Mouse (Mus musculus) forebrain, embryonic 13.5 days (tissue): ENCODE results near the gene Prkg1. TPM values are rescaled to one million over a fixed set of nuclear protein-coding genes. Genes with fewer than 3 reads are reported as not detected.
"Not testable (repeated sequence)": the region's sequence is repeated elsewhere in the genome, so short reads cannot be mapped to it uniquely, and the experiment has no call there.

ENCODE experiments used
- ATAC-seq: fragments of 200-750 bp; cut with Nextera tagmentation; 2 replicates; pipeline ENCODE4 v1.8.0; 2017
- H3K27ac ChIP-seq: fragments of 300-500 bp; sonication (generic); 2 replicates; pipeline ENCODE4 v1.5.1; 2015; ENCODE audit warnings: inconsistent platforms, mild to moderate bottlenecking, moderate library complexity
- H3K27me3 ChIP-seq: fragments of 300-500 bp; sonication (generic); 2 replicates; pipeline ENCODE4 v1.6.1; 2015; ENCODE audit warnings: mild to moderate bottlenecking, inconsistent platforms
- H3K36me3 ChIP-seq: fragments of 300-500 bp; sonication (generic); 2 replicates; pipeline ENCODE4 v1.6.1; 2015; ENCODE audit warnings: mild to moderate bottlenecking, inconsistent platforms; ENCODE audit not compliant: poor library complexity, severe bottlenecking
- H3K4me1 ChIP-seq: fragments of 300-500 bp; sonication (generic); 2 replicates; pipeline ENCODE4 v1.6.1; 2015; ENCODE audit warnings: inconsistent platforms
- H3K4me2 ChIP-seq: fragments of 300-500 bp; sonication (generic); 2 replicates; pipeline ENCODE4 v1.6.1; 2015; ENCODE audit warnings: inconsistent platforms, mild to moderate bottlenecking, moderate library complexity
- H3K4me3 ChIP-seq: fragments of 300-500 bp; sonication (generic); 2 replicates; pipeline ENCODE4 v1.5.1; 2015; ENCODE audit warnings: mild to moderate bottlenecking, inconsistent platforms
- H3K9ac ChIP-seq: fragments of 300-500 bp; sonication (generic); 2 replicates; pipeline ENCODE4 v1.6.1; 2015; ENCODE audit warnings: mild to moderate bottlenecking, inconsistent platforms
- H3K9me3 ChIP-seq: fragments of 300-500 bp; sonication (generic); replicated peaks from 2 replicates; pipeline ENCODE4 v1.6.1; 2016; ENCODE audit warnings: inconsistent platforms
- WGBS: fragments of 180-500 bp; shearing (Covaris S2); methylation state at CpG from one replicate; pipeline ENCODE4 v1.1.7; 2015; 5-methylcytosine and 5-hydroxymethylcytosine counted together
- polyA plus RNA-seq: library from polyadenylated mRNA; unstranded; fragments of >200 nt; fragmentation: Nextera tagmentation; extraction: Ambion mirVana; gene quantifications from 2 replicates; pipeline ENCODE4 v1.2.1, GENCODE M21; 2015

Gene Prkg1
- polyA plus RNA-seq, 1 experiment from 2014 or later, result 1.3 TPM

DNA sequence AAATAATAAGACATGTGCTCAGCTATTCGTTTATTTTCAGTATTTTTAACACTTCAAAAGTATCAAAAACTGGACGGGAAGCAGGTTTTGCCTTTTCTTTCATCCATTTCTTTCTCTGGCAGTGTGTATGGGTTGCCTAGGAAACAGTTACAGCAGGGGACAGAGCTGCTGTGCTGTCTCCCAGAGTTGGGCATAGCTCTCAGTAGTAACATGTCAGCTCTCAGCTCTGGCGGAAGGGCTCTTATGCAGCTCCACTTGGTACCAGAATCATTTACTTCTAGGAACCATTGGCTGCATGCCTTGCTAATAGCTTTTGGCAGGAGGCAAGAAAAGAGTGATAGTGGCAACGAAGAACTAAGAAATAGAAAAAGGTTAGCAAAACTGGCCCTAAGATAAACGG is 381.0 kb downstream of the Prkg1 start:
- H3K36me3 ChIP-seq, result no peaks in the 10 kb centered on the region
- no peaks in the 10 kb centered on the region for H3K27me3 ChIP-seq
- peak; percentile 90 for ATAC-seq
- H3K9ac ChIP-seq, result no peak overlapping the region
- H3K4me1 ChIP-seq, result peaks cover 6% of the 10 kb centered on the region; the same call in 1 of the 2 replicates
- H3K4me2 ChIP-seq, result no peak overlapping the region
- 47% methylated on average over 5 of the region's 5 CpGs for WGBS
- no peak overlapping the region for H3K4me3 ChIP-seq
- no peaks in the 10 kb centered on the region for H3K9me3 ChIP-seq
- H3K27ac ChIP-seq, result no peak overlapping the region

DNA sequence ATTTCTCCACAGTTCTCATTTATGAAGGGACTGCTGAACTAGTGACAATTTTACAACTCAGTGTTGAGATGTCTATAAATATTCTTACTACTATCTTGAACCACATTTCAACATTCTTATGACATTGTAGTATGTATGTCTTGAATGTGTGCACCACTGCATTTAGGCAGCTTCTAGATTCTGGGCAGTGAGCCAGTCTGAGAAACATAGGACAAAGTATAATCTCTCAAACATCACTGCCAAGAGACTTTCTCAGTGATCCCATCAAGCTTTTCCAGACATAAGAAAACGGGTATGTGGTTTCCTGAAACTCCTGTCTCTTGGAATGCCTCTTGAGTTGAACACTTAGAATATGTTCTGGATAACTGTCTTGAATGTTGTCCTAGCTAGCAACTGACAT is 394.7 kb downstream of the Prkg1 start:
- no peaks in the 10 kb centered on the region for H3K9me3 ChIP-seq
- 81% methylated on average over 1 of the region's 1 CpGs for WGBS

DNA sequence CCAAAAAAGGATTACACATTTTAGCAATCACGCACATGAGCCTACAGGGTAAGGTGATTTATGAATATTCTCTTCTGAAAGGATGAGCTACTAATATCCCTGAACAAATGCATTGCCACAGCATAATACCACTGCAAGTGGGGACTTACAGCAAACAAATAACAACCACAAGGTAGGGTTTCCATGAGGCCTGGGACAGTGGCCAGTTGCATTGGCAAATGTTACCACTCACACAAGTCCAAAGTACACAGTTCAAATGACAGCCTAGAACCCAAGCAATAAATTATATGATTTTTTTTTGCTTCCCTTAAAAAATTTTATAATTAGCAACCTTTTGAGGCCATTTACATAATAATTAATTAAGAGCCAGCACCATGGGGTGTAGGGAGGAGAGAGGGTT is 395.7 kb downstream of the Prkg1 start:
- WGBS, result 95% methylated on average over 1 of the region's 1 CpGs
- Histone ChIP-seq H3K4me2 (no peak overlapping the region), H3K27me3 (no peaks in the 10 kb centered on the region), H3K9me3 (no peaks in the 10 kb centered on the region), H3K4me1 (no peaks in the 10 kb centered on the region), H3K9ac (no peak overlapping the region), H3K36me3 (no peaks in the 10 kb centered on the region), H3K4me3 (no peak overlapping the region), H3K27ac (no peak overlapping the region)
- no peak for ATAC-seq

More for the DNA sequence above, 394.7 kb downstream of the Prkg1 start:
- no peaks in the 10 kb centered on the region for H3K27me3 ChIP-seq
- H3K36me3 ChIP-seq, result no peaks in the 10 kb centered on the region
- no peak overlapping the region for H3K9ac ChIP-seq
- H3K27ac ChIP-seq, result no peak overlapping the region
- H3K4me2 ChIP-seq, result no peak overlapping the region
- no peaks in the 10 kb centered on the region for H3K4me1 ChIP-seq
- no peak overlapping the region for H3K4me3 ChIP-seq
- ATAC-seq, result no peak

DNA sequence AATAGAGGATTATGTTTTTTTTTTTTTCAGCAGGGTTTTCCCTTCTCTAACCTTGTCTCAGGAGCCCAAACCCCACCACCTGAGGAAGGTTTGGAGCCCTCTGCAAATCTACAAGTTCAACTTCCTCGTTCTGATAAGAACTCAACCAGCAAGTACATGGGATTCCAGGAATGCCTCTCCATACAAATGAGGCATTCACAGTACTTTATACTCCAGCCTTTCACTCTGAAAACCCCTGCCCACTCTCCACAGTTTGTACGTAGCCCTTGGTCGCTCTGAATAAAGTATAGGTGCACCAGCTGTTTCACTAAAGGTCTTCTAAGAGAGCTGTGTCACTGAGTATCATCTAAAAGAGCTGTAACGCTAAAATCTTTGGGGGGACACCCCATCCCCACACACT is 402.8 kb downstream of the Prkg1 start:
- 70% methylated on average over 4 of the region's 4 CpGs for WGBS
- no peak overlapping the region for H3K4me2 ChIP-seq
- no peak overlapping the region for H3K27ac ChIP-seq
- H3K27me3 ChIP-seq, result no peaks in the 10 kb centered on the region
- no peak overlapping the region for H3K9ac ChIP-seq
- H3K4me3 ChIP-seq, result no peak overlapping the region
- no peak for ATAC-seq
- 0 out of 2 replicates have a peak, but pooled peaks cover 6% of the 10 kb centered on the region for H3K4me1 ChIP-seq
- H3K9me3 ChIP-seq, result no peaks in the 10 kb centered on the region
- H3K36me3 ChIP-seq, result no peaks in the 10 kb centered on the region

DNA sequence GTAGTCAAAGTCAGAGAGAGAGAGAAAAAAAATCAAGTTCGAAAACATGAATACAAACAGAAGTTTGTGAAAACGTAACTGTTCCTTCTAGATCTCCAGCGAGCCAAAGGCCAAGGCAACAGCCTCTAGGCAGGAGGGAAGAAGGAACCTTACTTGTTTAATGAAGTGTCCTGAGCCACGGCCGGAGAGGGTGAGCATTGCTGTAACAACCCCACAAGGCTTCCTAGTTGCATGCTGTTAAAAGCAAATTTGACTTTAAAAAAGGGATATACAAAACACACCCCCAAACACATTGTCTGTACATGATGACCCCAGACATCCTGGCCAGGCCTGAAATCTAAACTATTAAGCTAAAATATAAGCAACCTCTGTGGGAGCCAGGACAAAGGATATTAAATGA is 403.3 kb downstream of the Prkg1 start:
- 41% methylated on average over 5 of the region's 5 CpGs for WGBS
- Histone ChIP-seq H3K4me2 (no peak overlapping the region), H3K4me3 (no peak overlapping the region), H3K9me3 (no peaks in the 10 kb centered on the region), H3K9ac (no peak overlapping the region), H3K27ac (no peak overlapping the region), H3K4me1 (0 out of 2 replicates have a peak, but pooled peaks cover 6% of the 10 kb centered on the region), H3K36me3 (no peaks in the 10 kb centered on the region), H3K27me3 (no peaks in the 10 kb centered on the region)
- ATAC-seq, result no peak

DNA sequence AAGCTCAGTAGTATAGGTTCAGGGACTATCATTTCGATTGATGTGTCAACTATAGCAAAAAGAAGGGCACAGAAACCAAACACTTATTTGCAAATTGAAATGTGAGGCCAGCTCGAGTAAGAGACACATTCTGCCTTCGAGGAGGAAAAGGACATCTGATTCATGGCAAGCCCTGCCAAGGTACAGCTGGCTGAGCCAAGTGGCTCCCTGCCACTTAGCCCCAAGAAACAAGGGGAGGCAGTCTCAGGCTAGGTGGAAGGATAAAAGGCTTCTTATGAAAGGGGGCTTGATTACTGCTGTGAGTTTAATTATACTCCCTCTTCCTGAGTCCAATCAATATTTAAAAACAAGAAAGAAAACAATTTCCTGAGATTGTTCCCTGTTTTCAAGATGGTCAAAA is 403.7 kb downstream of the Prkg1 start:
- H3K4me1 ChIP-seq, result 0 out of 2 replicates have a peak, but pooled peaks cover 6% of the 10 kb centered on the region
- H3K9me3 ChIP-seq, result no peaks in the 10 kb centered on the region
- peak; percentile 70; the same call in 1 of the 2 replicates for ATAC-seq
- no peak overlapping the region for H3K4me3 ChIP-seq
- no peak overlapping the region for H3K4me2 ChIP-seq
- no peaks in the 10 kb centered on the region for H3K27me3 ChIP-seq
- WGBS, result 33% methylated on average over 3 of the region's 3 CpGs
- H3K9ac ChIP-seq, result no peak overlapping the region
- H3K27ac ChIP-seq, result no peak overlapping the region
- no peaks in the 10 kb centered on the region for H3K36me3 ChIP-seq

DNA sequence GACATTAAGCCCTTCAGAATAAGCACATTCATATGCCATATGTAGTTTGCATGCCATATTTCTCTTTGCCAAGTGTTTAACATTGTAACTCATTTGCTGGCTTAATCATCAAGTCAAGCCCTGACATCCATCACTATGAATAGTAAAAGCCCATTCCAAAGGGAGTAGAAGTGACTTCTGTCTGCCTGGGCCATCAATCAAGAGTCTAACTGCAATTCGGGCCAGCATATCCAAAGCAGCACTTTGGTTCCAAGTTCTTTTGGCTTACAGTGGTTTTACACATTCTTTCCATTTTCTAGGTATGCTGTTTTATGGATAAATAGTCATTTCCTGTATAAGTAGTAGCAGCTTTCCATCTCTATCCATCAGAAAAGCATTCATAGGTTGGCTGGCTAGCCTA is 409.9 kb downstream of the Prkg1 start:
- Histone ChIP-seq H3K27me3 (no peaks in the 10 kb centered on the region), H3K4me3 (no peak overlapping the region), H3K4me2 (no peak overlapping the region), H3K9me3 (no peaks in the 10 kb centered on the region), H3K27ac (no peak overlapping the region), H3K9ac (no peak overlapping the region), H3K4me1 (no peaks in the 10 kb centered on the region), H3K36me3 (no peaks in the 10 kb centered on the region)
- ATAC-seq, result no peak
- 91% methylated on average over 1 of the region's 1 CpGs for WGBS

DNA sequence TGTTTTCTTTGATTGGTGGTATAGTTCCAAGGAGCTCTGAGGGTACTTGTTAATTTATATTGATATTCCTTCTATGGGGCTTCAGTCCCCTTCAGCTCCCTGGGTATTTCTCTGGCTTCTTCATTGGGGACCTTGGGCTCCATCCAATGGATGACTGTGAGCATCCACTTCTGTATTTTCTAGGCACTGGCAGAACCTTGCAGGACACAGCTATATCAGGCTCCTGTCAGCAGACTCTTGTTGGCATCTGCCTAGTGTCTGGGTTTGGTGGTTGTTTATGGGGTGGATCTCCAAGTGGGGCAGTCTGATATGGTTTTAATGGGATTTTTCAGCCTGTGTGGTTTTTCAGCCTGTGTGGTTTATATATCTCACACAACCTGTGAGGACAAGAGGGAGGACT is 412.0 kb downstream of the Prkg1 start:
- ATAC-seq, H3K9ac ChIP-seq, H3K27me3 ChIP-seq, H3K4me3 ChIP-seq, H3K36me3 ChIP-seq, H3K4me2 ChIP-seq, H3K4me1 ChIP-seq, H3K27ac ChIP-seq, H3K9me3 ChIP-seq: not testable (repeated sequence)

DNA sequence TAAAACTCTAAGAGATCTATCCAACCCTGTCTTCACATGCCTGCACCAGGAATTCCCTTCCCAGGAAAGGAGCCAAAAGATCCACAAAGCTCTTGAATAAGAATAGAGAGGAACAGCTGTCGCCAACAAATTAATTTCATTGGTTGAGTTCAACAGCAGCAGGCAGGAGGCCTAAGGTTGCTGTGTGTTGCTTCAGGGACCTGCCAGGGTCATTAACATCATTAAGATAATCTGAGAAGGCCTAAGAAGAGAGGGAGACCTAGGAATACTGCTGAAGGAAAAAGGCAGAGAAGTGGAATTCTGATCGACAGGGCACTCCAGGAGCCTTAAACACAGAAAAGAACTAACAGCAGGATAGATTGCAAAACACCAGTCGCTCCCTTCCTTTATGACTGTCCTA is 413.0 kb downstream of the Prkg1 start:
- WGBS, result 14% methylated on average over 3 of the region's 3 CpGs
- no peak for ATAC-seq
- no peak overlapping the region for H3K27ac ChIP-seq
- no peak overlapping the region for H3K4me3 ChIP-seq
- no peaks in the 10 kb centered on the region for H3K27me3 ChIP-seq
- no peaks in the 10 kb centered on the region for H3K9me3 ChIP-seq
- no peak overlapping the region for H3K4me2 ChIP-seq
- no peak overlapping the region for H3K9ac ChIP-seq
- no peaks in the 10 kb centered on the region for H3K4me1 ChIP-seq
- H3K36me3 ChIP-seq, result no peaks in the 10 kb centered on the region

DNA sequence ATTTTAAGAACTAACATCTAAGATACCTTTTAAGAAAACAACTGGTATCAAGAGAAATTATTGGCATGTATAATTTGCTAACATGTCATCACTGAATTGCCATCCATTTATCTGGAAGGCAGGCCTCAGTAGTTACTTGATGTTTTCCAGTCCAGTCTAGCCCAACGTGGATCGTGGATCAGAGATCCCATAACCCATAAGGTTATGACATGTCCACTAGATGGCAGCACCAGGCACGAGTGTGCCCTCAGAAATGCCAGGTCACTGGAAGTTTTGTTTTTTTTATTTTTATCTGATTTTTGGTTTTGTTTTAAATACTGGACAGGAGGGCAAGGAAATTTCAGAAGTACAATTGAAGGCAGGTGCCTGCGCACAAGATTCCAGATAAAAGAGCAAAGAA is 422.7 kb downstream of the Prkg1 start:
- WGBS, result 24% methylated on average over 4 of the region's 4 CpGs
- H3K4me1 ChIP-seq, result no peaks in the 10 kb centered on the region
- no peaks in the 10 kb centered on the region for H3K27me3 ChIP-seq
- H3K36me3 ChIP-seq, result no peaks in the 10 kb centered on the region
- peak; percentile 74; the same call in 1 of the 2 replicates for ATAC-seq
- no peak overlapping the region for H3K9ac ChIP-seq
- no peaks in the 10 kb centered on the region for H3K9me3 ChIP-seq
- H3K4me2 ChIP-seq, result no peak overlapping the region
- no peak overlapping the region for H3K27ac ChIP-seq
- H3K4me3 ChIP-seq, result no peak overlapping the region

DNA sequence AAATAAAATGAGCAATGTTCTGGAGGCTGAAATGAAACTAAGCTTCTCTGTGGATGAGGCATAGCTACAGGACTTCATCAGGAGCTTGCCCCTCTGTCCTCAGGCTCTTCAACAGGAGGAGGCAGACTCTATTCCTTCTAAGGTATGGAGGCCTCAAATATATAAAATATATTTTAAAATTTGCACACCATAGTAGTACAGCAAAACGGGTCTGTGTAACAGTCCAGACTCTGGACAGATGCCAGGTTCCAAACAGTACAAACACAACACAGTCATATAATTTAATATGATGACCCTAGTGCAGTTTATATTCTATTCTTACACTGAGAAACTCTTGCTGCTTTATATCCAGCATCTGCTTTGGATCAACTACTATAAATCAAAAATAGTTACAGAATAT is 423.9 kb downstream of the Prkg1 start:
- 65% methylated on average over 1 of the region's 1 CpGs for WGBS
- Histone ChIP-seq H3K4me1 (no peaks in the 10 kb centered on the region), H3K4me3 (no peak overlapping the region), H3K36me3 (no peaks in the 10 kb centered on the region), H3K4me2 (no peak overlapping the region), H3K27me3 (no peaks in the 10 kb centered on the region), H3K9me3 (no peaks in the 10 kb centered on the region), H3K9ac (no peak overlapping the region), H3K27ac (no peak overlapping the region)
- ATAC-seq, result no peak

DNA sequence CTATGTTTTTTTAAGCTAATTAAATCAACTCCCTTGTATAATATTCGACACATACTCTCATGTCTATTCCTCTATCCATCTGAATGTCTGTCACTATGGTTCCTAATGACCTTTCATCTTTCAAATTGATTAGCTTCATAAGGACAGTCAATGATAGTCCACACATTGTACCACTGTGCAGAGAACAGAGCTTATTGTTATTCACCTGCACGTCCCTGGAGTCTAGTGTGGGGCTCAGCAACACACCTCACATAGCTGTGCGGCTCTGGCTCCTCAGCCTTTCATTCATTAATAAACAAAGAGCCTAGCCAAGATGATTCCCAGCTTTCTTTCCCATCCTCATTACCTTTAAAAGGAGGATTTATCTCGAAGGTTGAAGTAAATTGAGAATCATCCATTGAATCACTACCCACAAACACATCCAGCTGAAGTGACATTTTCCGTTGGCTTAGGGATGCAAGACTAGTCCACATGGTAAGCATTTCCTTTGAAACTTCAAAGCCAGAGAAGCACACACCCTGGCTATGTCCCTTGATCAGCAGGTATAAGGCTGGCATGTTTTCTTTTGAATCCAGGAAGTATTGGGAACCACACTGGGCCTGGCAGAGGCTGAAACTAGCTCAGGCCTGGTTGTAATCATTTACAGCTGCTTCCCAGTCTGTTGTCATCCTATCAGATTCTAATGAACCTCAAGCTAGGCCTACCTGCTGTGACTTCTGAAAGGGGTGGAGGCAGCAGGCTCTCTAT is 426.3 kb downstream of the Prkg1 start:
- Histone ChIP-seq H3K9me3 (no peaks in the 10 kb centered on the region), H3K4me2 (no peak overlapping the region), H3K27ac (no peak overlapping the region), H3K27me3 (no peaks in the 10 kb centered on the region), H3K9ac (no peak overlapping the region), H3K36me3 (no peaks in the 10 kb centered on the region), H3K4me3 (no peak overlapping the region), H3K4me1 (no peaks in the 10 kb centered on the region)
- peak; percentile 55; the same call in 1 of the 2 replicates for ATAC-seq
- 56% methylated on average over 5 of the region's 5 CpGs for WGBS

DNA sequence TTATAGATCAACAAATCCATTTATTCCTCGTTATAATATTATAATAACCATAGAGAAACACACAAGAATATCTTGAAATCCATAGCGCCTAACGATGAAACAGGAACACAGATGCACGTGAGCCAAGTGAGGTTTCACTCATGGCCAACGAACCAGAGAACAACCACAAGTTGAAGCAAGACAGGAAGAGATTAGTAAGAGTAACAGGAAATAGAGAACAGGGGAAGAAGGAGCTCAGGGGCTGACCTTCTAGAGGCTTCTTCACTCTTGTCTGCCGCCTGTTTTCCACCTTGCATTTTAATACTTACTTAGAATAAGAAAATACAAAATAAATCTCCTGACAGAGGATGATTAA is 427.0 kb downstream of the Prkg1 start:
- no peaks in the 10 kb centered on the region for H3K27me3 ChIP-seq
- ATAC-seq, result no peak
- H3K36me3 ChIP-seq, result no peaks in the 10 kb centered on the region
- H3K4me1 ChIP-seq, result no peaks in the 10 kb centered on the region
- H3K4me3 ChIP-seq, result no peak overlapping the region
- 75% methylated on average over 6 of the region's 6 CpGs for WGBS
- H3K9me3 ChIP-seq, result no peaks in the 10 kb centered on the region
- H3K4me2 ChIP-seq, result no peak overlapping the region
- no peak overlapping the region for H3K27ac ChIP-seq
- no peak overlapping the region for H3K9ac ChIP-seq
